Mouse (Mus musculus) liver, adult 2 months (tissue): ENCODE measurements around the gene Gtf3c4.

ENCODE experiments used
- CTCF ChIP-seq: fragments of 200-500 bp; IDR thresholded peaks from 2 replicates; pipeline ENCODE4 v1.5.1; 2011; ENCODE audit warnings: low read depth, low read length, control low read depth
- POLR2A ChIP-seq: fragments of 200-500 bp; IDR thresholded peaks from 2 replicates; pipeline ENCODE4 v1.6.1; 2011; ENCODE audit warnings: low read length, control low read depth; ENCODE audit not compliant: insufficient read depth; ENCODE audit errors: extremely low read depth

- TF ChIP-seq CTCF (no peak), POLR2A (no peak)
Observed at GRCm38 (mm10) chr2:28881275-28881674, 41.1 kb upstream of the Gtf3c4 start.
